ENCODE assay signal across 9 mouse cellular contexts in genomic region chr14:105803281-105803680, GRCm38 (mm10).
DNase-seq lines count a peak whose midpoint lies in the region; ATAC-seq and TF ChIP-seq lines count a peak whose summit lies in the region.
"Had no signal": no experiment of that assay in that cellular context is flagged by ENCODE, and none has a peak within 500 bp of the region (broad histone marks: within the 10 kb centered on the region; RNA-seq: fewer than 3 reads in every experiment).

No protein-coding gene starts in this region.

- no peaks in the 10 kb centered on the region for H3K27me3 ChIP-seq in heart, embryonic 10.5 days (ENCODE audit: insufficient read depth, poor library complexity, severe bottlenecking)
- H3K27me3 ChIP-seq in midbrain, embryonic 15.5 days (replicated peaks), result no peaks in the 10 kb centered on the region
- no peaks in the 10 kb centered on the region for H3K27me3 ChIP-seq in midbrain, embryonic 11.5 days (ENCODE audit: control insufficient read depth, insufficient read depth, low read length)
- no peaks in the 10 kb centered on the region for H3K27me3 ChIP-seq in stomach, postnatal 0 days (ENCODE audit: control insufficient read depth, insufficient read depth, low read length)

- TF ChIP-seq CTCF in stomach, postnatal 0 days (IDR thresholded peaks at IDR 0.05; ENCODE audit: low read depth), result no peak

- ATAC-seq in midbrain, embryonic 15.5 days (replicated peaks), result no peak
- no peak for ATAC-seq in midbrain, embryonic 11.5 days (ENCODE audit: low FRiP score)
- peak; percentile 71 for ATAC-seq in stomach, postnatal 0 days (ENCODE audit: low FRiP score, low TSS enrichment)

- peak overlapping the region; percentile 34 for H3K4me2 ChIP-seq in midbrain, embryonic 15.5 days
- H3K4me2 ChIP-seq in midbrain, embryonic 11.5 days, result no peak overlapping the region
- H3K4me2 ChIP-seq in stomach, postnatal 0 days (replicated peaks; ENCODE audit: low read depth), result peak overlapping the region; percentile 47

- TF ChIP-seq EP300 in stomach, postnatal 0 days (optimal IDR thresholded peaks at IDR 0.05), result no peak

- peak overlapping the region; percentile 52 for H3K4me3 ChIP-seq in heart, embryonic 10.5 days
- no peak overlapping the region for H3K4me3 ChIP-seq in midbrain, embryonic 15.5 days
- H3K4me3 ChIP-seq in midbrain, embryonic 11.5 days (ENCODE audit: low read depth, low read length), result no peak overlapping the region
- H3K4me3 ChIP-seq in stomach, postnatal 0 days (ENCODE audit: low read depth, low read length), result peak overlapping the region; percentile 24; the same call in 1 of the 2 replicates

- H3K27ac ChIP-seq in heart, embryonic 10.5 days, result peak overlapping the region; percentile 80
- H3K27ac ChIP-seq in midbrain, embryonic 15.5 days, result no peak overlapping the region
- no peak overlapping the region for H3K27ac ChIP-seq in midbrain, embryonic 11.5 days (ENCODE audit: low read depth, low read length)
- peak overlapping the region; percentile 82 for H3K27ac ChIP-seq in stomach, postnatal 0 days (replicated peaks)

- no peaks in the 10 kb centered on the region for H3K9me3 ChIP-seq in heart, embryonic 10.5 days
- no peaks in the 10 kb centered on the region for H3K9me3 ChIP-seq in midbrain, embryonic 15.5 days
- no peaks in the 10 kb centered on the region for H3K9me3 ChIP-seq in midbrain, embryonic 11.5 days (ENCODE audit: control insufficient read depth, low read length)
- H3K9me3 ChIP-seq in stomach, postnatal 0 days (ENCODE audit: control insufficient read depth, low read length), result no peaks in the 10 kb centered on the region

- peaks cover 15% of the 10 kb centered on the region for H3K4me1 ChIP-seq in heart, embryonic 10.5 days
- H3K4me1 ChIP-seq in midbrain, embryonic 15.5 days, result peaks cover 7% of the 10 kb centered on the region; the same call in 1 of the 2 replicates
- H3K4me1 ChIP-seq in midbrain, embryonic 11.5 days (ENCODE audit: control insufficient read depth, insufficient read depth, low read length), result no peaks in the 10 kb centered on the region
- H3K4me1 ChIP-seq in stomach, postnatal 0 days (replicated peaks; ENCODE audit: control insufficient read depth, insufficient read depth), result no peaks in the 10 kb centered on the region

- 15% methylated on average over 7 of the region's 7 CpGs for WGBS in heart, embryonic 10.5 days
- WGBS in midbrain, embryonic 15.5 days, result 47% methylated on average over 7 of the region's 7 CpGs
- 48% methylated on average over 7 of the region's 7 CpGs for WGBS in midbrain, embryonic 11.5 days
- 48% methylated on average over 7 of the region's 7 CpGs for WGBS in stomach, postnatal 0 days

- no peak for DNase-seq in heart, embryonic 10.5 days (ENCODE audit: low spot score)
- no peak for DNase-seq in heart, postnatal 4 days
- no peak for DNase-seq in midbrain, embryonic 11.5 days (ENCODE audit: low spot score, missing footprints)
- DNase-seq in kidney, postnatal 4 days, result peak; percentile 11 to 23
- DNase-seq in stomach, postnatal 0 days (ENCODE audit: low spot score), result no peak
- no peak for DNase-seq in urinary bladder, postnatal 14 days (ENCODE audit: low spot score)
- no peak for DNase-seq in cerebellum, postnatal 4 days (ENCODE audit: low spot score in 2 of 2)
- DNase-seq: cerebellum, adult 18-20 months had no signal

- no peaks in the 10 kb centered on the region for H3K36me3 ChIP-seq in heart, embryonic 10.5 days
- no peaks in the 10 kb centered on the region for H3K36me3 ChIP-seq in midbrain, embryonic 15.5 days (replicated peaks)
- no peaks in the 10 kb centered on the region for H3K36me3 ChIP-seq in midbrain, embryonic 11.5 days (ENCODE audit: control insufficient read depth, insufficient read depth, low read length)
- H3K36me3 ChIP-seq in stomach, postnatal 0 days (ENCODE audit: control insufficient read depth, insufficient read depth, low read length), result no peaks in the 10 kb centered on the region

- H3K9ac ChIP-seq in midbrain, embryonic 15.5 days, result no peak overlapping the region
- H3K9ac ChIP-seq in midbrain, embryonic 11.5 days (ENCODE audit: low read length), result no peak overlapping the region
- no peak overlapping the region for H3K9ac ChIP-seq in stomach, postnatal 0 days (ENCODE audit: low read length)

Comparison
In these comparisons a context has a peak if more than half of its experiments do, and no peak if none do; other contexts are left out.
1. DNase-seq: peak in kidney, postnatal 4 days (2 of 2); none in heart, embryonic 10.5 days (single experiment), heart, postnatal 4 days (single experiment), midbrain, embryonic 11.5 days (single experiment), stomach, postnatal 0 days (single experiment), urinary bladder, postnatal 14 days (single experiment) and cerebellum, postnatal 4 days (0 of 2).
2. H3K27ac ChIP-seq: peak in heart, embryonic 10.5 days (single experiment) and stomach, postnatal 0 days (single experiment); none in midbrain, embryonic 15.5 days (single experiment) and midbrain, embryonic 11.5 days (single experiment).
3. H3K4me3 ChIP-seq: peak in heart, embryonic 10.5 days (single experiment) and stomach, postnatal 0 days (single experiment); none in midbrain, embryonic 15.5 days (single experiment) and midbrain, embryonic 11.5 days (single experiment).